Mouse (Mus musculus) Muller cell, postnatal 12 days (primary cell): Measurements from ENCODE around the gene Rps6kc1.

Source experiments
- DNase-seq: peaks from one replicate; pipeline ENCODE4 v3.0.0-alpha.2; 2015; ENCODE audit errors: inconsistent ontology term

Gene Rps6kc1

DNA sequence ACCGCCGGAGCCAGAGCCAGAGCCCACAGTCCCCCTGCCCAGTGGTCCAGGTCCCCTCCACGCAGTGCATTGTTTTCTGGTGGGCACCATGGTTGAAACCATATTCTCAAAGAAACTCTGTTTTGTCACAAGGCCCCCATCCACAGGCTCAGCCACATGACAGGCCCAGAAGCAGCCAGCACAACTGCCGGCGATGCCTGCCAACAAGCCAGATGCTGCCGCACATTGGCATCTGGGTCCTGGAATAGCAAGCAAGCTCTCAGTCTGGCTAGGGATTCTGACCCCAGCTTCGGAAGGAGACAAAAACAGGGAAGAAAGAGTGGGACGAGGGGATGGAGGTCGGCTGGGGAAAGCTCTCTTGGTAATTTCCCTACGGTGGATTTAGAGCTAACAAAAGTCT is 147.8 kb downstream of the Rps6kc1 start:
- no peak for DNase-seq

DNA sequence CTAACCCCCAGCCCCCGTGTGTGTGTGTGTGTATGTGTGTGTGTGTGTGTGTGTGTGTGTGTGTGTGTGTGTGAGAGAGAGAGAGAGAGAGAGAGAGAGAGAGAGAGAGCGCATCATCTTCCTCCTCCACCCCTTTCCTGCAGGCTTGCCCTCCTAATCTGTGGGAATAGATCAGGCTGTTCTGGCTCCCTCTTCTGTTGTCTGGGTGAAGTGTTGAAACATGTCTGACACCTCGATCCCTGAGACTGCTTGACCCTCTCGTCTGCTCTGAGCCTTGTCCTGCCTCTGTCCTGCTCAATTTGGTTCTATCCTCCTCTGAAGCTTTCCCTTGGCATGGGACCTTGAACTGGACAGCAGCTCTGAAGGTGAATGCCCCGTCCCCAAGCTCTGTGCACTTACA is 149.8 kb downstream of the Rps6kc1 start:
- peak; percentile 9 for DNase-seq

DNA sequence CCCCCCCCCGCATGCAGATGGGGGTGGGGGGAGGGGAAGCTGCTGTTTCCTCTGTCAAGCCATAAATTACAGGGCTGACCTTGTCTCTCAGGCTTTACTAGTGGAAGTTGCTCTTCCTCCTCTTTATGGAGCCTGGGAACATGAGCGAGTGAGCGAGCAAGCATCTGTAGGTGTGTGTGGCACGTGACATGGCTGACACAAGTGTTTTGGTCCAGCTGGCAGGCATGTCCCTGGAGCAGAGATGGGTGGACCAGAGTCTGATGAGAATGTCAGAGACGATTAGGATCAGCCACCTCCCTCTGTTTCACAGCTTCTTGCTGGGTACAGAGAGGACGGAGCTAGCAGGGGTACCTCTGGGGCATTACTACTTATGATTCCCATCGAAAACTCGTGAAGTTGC is 153.7 kb downstream of the Rps6kc1 start:
- no peak for DNase-seq

DNA sequence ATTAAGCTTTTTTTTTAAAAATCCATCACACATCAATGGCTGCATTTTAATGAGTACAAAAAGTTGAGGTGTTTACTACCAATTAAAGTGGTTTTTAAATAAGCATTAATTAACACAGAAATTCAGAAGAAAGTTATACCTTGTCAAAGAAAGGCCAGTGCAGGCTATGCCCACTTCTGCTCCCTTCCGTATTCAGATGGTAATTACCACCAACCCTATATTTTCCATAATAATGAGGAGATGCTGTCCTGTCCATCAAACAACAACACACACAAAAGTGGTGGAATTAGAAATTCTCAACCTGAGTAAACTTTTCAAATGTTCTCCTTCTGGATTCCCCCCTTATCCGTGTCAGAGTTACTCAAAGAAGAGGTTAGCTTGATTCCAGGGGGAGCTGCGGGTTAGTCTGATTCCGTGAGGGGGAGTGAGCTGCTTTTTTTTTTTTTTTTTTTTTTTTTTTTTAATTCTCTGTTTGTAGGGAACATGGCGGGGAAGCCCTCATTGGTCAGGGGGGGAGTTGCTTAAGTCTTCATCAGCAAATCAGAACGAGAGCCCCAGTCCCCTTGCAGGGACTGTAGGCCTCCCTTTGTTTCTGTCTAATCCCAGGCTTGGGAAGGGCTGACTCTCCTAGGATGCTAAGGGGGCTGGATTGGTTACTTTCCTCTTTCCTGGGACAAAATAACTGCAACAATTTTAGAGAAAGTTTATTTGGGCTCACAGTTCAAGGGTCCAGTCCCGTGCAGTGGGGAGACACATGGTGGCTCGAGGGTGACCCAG is 159.6 kb downstream of the Rps6kc1 start:
- no peak for DNase-seq

DNA sequence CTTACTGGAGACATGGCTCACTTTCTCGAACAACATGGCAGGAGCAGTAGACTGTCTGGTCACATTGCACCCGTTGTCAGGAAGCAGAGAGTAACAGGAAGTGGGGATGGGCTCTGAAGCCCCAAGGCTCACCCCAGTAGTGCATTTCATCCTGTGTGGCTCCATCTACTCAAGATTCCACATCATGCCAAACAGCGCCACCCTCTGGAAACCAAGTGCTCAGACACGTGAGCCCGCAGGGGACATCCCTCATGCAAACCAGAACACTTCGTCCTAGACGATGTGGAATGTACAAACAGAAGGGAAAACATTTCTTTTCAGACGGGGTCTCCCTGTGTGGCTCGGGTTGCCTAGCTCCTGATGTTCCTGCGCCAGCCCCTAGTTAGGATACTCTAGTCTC is 162.6 kb downstream of the Rps6kc1 start:
- DNase-seq: no peak

DNA sequence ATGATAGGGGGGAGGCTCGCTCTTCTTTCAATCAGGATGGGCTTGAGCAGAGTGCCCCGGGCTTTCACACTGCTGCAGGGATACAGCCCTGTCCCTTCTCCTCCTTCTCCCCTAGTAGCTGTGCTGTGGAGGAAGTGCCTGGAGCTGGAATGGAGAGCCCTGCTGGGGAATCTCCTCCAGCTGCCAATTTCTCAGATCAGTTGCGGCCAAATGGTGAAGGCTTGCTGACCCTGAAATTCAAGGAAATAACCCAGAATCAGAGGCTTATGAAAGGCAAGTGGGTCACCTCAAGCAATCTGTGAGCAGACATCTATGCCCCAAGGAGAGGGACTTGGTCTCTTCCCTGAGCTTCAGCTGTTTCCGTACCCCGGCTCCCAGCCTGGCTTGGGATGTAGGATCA is 170.1 kb downstream of the Rps6kc1 start:
- peak; percentile 62 for DNase-seq

DNA sequence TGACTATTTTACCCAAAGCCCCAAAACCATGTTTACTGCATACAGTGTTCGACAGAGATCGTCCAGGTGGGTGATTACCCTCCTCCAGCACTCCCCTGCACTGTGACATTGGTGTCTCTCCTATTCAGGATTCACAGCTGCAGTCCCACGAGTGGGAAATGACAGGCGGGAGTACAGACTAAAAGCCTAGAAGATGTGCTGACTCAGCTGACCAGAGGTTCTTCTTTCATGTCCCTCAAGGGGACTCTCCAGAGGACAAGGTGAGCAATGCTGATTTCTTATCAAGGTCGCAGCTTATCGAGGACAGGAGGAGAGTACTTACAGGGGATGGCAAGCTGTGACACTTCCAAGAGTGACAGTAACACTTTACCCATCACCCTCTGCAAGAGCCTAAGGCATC is 178.8 kb downstream of the Rps6kc1 start:
- no peak for DNase-seq

DNA sequence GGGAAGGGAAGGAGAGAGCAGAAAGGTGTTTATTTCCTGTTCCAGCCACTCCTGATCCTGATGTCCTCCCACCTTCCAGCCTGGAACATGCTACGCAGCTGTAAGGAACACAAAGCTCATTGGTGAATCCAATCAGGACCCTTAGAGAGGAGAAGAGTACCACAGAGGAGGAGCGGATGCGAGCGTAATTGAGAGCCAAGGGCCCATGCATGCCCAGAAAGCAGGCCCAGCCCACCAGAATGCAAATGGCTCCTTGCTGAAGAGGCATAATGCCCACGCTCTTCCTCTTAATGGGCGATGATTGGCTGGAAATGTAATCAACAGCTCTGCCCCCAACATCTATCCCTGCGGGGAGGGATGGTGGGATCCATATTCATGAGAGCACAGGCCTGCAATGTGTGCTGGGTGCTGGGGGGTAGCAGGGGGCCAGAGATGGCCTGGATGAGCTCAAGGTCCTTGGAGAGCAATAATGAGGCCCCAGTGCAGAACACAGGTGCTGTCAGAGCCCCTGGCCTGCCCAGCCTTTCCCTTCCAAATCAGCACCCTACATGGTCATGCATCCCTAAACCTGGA is 182.0 kb downstream of the Rps6kc1 start:
- DNase-seq: no peak

DNA sequence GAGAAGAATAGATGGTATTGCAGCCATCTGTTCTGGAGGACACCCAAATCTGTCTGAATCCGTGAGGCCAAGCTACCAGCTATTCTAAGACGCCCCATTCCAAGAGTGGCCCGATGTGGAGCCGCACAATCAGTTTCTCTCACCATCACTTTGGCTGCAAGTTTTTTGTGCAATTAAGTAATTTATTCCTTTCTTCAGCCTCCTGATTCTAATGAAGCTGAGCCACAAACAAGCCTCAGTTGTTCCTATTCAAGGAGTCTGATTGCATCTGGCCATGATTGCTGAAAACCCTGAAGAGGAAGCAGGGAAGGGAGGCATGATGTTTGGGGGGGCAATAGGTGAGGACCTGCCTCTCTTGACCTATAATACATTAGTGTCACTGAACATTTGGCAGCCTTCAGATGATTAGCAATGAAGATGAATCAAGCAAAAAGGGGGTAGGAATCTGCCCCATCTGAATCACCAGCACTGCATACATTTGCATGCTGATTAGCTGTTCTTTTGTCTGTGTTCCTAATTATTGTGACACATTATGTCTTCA is 183.4 kb downstream of the Rps6kc1 start:
- DNase-seq: peak; percentile 82

DNA sequence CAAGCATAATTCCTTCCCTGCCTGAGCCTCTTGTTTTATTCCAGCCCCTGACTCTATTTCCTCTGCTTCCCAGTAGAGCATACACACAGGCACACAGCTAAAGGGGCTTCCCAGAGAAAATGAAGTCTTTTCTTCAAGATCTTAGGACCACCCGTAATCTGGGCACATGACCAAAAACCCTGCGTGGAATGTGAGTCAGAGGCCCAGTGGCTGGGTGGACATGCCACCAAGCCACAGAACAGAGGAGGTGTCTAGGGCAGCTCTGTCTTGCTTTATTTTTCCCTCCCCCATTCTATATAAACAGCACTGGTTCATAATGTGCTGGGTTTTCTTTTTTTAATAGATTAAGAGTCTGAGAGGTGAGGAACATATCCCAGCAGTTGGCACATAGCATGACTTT is 184.2 kb downstream of the Rps6kc1 start:
- peak; percentile 17 for DNase-seq

DNA sequence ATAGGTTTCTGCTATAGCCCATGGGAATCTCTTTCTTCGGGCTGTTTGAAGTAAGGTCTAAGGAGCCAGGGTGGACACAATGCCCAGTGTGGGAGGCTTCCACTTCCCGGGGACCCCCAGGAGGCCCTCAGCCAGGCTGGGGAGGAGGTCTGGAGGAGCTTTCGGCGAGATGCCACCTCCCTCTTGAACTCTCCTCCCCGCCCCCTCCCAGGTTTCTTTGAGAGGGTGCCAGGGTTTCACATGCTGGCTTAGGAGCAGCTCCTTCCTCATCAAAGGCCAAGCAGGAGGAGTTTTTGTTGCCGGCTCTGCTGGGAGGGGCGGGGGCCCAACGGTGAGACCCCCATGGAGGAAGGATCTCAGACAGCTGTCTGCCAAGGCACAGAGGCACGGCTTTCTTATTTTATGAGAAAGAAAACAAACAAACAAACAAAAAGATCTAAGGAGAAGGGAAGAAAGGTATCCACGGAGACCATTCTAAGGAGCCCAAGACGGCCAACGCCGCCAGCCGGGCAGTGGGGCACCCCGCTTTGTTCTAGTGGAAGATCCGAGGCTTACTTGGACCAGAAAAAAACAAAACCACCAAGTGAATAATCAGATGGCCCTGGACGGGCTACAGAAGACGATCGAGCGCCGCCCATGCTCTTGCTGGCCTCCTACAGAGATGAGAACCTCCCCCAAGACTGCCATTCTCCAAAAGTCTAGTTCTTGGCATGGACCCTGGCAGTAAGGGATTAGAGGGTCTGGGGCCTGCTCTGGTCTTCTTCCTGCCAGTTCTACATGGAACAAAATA is 186.8 kb downstream of the Rps6kc1 start:
- no peak for DNase-seq

DNA sequence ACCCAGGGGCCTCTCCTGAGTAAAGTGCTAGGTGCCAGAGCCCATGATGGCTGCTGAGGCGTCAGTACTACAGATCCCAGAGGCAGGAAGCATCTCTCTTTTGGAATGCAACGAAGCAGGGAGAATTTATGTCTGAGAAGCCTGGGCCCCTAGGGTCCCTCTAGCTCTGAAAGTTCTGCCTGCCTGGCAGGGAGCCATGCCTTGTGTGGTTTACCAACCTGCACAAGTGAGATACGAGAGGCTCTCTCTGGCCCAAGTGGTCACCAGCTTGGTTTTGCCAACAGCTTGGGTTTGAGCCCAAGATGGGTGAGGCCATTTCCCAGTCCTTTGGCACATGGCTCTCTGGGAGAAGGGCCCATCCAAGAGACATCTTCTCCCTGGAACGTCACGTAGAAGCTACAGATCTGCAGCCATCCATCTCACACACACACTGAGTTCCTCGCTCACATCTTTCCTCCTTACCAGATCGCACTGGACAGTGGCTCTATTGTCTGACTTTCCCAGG is 187.6 kb downstream of the Rps6kc1 start:
- DNase-seq: no peak

DNA sequence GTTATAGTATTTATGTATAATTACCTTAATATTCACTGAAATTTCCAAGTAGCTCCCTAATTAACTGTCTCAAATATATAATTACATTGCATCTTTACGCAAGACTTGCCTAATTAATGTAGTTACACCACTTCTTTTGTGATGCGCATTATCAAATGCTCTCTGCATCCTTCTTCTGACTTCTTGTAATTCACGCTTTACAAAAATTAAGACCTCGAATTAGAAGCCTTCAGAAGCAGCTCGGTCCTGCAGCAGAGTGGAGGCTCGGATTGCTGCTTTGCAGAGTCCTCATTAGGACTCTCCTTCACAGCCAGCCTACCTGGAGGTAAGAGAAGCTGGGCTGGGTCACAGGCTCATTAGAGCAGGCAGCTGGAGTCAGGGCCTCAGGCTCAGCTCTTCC is 197.7 kb downstream of the Rps6kc1 start:
- DNase-seq: no peak

DNA sequence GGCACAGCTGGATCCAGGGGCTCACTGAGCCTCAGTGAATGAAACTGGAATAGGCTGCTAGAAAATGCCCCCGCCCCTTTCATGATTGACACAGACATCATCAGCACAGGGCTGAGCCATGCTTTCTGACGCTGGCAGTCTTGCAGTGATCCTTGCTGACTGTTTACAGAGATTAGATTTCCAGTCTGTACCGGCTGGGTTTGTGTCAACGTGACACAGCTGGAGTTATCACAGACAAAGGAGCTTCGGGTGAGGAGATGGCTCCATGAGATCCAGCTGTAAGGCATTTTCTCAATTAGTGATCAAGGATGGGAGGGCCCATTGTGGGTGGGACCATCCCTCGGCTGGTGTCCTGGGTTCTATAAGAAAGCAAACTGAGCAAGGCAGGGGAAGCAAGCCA is 214.0 kb downstream of the Rps6kc1 start:
- DNase-seq: no peak

DNA sequence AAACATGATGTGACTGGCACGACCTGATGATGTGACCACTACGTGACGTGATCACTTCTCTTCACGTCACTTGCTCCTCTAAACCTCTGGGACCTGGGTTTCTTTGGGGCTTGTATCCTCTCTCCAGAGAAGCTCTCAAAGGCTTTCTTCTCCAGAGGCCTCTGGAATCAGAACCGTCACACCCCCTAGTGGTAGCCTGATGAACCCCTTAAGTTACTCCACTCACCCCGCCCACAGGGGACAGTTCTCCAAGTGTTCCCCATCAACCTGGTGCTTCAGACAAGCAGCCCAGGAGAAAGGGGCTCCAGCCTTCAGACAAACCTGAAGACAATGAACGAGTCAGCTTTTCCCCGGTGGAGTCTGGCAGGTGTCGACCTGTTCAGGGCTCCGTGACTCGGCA is 216.0 kb downstream of the Rps6kc1 start:
- peak; percentile 38 for DNase-seq

DNA sequence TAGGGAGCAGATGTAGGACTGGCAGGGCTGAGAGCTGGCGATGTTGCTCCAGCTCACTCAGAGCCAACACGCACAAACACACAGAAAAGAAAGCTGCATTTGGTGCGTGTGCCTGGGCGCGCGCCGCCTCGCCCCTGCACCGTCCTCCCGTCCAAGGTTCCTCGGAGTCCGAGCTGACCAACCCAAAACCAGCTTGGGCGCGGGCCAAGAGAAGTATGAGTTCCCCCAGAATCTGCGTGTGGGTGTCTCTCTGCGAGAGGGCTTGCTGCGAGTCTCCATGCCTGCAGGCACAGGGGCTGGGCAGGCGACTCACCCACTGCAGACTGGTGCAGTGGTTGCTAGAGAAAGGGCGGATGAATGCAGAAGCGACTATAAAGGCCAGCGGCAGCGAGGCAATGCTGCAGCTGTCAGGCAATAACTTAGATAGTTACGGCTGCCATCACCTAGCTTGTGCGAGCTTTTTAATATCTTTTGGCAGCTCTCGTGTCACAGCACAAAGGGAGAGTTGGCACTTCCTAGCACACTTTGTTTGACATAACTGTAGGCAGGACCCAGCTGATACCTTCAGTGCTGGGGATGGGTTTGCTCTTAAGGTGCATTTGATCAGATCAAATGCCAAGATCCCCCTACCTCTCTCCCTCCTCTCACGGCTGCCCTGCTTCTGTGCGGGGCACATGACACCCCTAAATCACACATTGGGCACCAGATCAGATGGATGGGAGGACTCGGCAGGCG is 220.9 kb downstream of the Rps6kc1 start:
- no peak for DNase-seq

DNA sequence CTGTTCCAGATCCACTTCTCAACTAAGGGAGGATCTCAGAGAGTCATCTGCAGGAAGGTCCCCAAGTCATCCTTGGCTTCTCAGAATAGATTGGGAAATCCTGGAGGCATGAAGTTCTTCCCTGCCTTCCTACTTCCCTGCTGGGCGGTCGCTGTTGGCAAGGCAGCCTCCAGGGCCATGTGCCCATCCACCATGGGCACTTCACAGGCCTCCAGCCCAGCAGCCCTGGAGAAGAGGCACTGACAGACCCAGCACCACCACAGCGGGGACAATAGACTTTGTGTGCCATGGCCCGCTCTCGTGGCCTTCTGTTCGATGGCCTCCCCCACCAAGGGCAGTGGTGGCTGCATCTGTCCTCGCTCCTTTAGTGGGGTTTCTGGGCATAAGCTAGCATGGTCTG is 228.5 kb downstream of the Rps6kc1 start:
- DNase-seq: no peak

DNA sequence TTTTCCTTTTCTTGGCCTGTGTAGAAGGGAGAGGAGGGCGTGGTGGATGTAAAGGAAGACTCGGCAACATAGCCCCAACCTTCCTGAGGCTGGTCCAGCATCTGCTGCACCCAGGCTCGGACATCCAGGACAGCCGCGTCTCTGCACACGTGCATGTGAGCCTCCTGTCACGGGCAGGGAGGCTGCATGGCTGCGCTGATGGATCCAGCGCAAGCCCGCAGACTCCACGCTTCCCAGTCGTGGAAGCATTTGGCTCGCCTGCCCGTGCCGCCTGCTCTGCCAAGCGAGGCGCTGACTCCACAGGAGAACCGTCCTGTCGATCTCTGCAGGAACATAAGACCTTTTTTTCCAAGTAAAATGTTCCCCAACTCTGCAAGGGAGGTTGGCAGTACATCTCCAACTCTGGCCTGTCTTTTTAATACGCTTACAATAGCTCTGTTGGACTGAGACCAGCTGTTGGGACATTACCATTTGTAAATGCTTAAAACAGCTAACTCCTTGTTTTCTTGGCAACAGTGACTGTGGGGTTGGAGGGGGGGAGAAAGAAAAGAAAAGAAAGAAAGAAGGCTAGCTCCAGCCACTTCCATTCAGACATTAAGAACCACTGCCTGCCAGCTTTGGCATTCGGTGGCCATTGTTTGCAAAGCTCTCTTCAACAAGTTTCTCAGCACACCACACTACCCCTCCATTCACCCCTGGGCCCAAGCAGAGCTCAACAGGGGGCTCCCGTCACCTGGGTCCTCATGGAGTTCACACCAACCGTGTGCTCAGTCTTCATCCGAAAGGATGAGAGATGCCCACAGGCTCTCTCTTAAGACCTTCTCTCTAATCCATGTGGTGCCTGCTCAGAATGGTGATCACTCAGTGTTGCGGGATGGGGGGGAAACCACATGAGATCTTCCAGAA is 229.3 kb downstream of the Rps6kc1 start:
- DNase-seq: peak; percentile 71

DNA sequence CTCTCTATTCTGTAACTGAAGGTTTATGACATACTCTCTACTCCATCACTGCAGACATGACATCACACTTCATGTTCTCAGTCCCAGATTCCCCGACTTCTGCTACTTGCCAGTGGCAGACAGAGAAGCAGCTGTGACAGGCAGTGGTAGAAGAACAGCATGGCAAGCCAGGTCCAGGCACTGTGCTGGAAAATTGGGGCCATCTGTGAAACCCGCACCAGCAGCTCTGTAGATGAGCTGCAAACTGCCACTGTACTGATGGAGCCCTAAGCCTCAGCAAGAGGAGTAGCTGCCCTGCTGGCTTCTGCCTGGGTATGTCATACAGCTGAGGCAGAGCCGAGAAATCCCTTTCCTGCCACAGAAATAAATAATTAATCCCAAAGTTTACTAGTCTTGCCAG is 236.1 kb downstream of the Rps6kc1 start:
- DNase-seq: no peak

DNA sequence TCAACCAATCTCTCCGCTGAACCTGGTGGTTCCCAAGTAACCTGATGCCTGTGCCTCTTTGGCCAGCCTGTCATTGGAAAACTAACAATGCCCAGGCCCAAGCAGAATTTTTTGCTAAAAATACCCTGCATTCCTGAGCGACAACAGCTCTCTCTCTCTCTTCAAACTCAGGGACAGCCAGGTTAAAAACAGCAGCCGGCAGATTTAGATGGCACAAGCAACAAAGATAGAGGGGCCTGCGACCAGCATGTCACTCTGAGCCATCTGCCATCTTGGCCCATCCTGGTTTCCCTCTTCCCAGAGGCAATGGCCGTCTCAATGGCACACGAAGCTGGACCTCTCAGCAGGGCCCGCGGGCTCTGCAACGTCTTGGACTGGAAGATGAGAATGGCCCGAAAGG is 242.5 kb downstream of the Rps6kc1 start:
- no peak for DNase-seq

DNA sequence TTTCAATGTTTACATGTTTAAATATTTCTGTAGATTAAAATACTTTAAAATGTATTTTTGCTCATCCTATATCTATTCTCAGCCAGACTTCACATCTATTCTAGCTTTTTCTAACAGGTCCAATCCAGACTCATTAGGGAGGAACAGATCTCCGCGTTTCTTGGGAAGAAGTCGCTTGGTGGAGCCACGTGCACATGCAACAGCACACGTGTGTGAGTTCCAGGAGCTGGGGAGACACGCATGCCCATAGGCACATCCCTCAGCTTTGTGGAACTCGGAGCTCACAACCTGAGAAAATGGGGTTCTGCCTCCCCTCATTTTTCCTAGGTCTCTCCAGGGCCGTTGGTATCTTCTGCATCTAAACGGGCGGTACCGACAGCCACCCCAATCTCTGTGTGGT is 243.7 kb downstream of the Rps6kc1 start:
- no peak for DNase-seq
